Mouse (Mus musculus): ENCODE data around the gene Pax9. TPM values are rescaled to one million over a fixed set of nuclear protein-coding genes. Genes with fewer than 3 reads are reported as not detected.

Gene Pax9
- polyA plus RNA-seq, 1 experiment from 2014 or later: 0.48 TPM

GRCm38 (mm10) chr12:56688920-56689319 lies 2.6 kb upstream of the Pax9 start:
- Histone ChIP-seq H3K27me3 (ENCODE audit: control insufficient read depth, insufficient read depth, low read depth, low read length) (peaks cover 83% of the 10 kb centered on the region), H3K9ac (ENCODE audit: low read length) (no peak overlapping the region), H3K27ac (ENCODE audit: low read length) (no peak overlapping the region), H3K4me3 (ENCODE audit: low read length) (no peak overlapping the region), H3K9me3 (ENCODE audit: control insufficient read depth, low read length) (no peaks in the 10 kb centered on the region; the same call in 1 of the 2 replicates), H3K4me2 (ENCODE audit: low read depth, low read length) (no peak overlapping the region), H3K36me3 (ENCODE audit: control insufficient read depth, insufficient read depth, low read length) (no peaks in the 10 kb centered on the region), H3K4me1 (replicated peaks; ENCODE audit: control insufficient read depth, insufficient read depth, low read length) (peaks cover 9% of the 10 kb centered on the region; the same call in 1 of the 2 replicates)
- 7% methylated on average over 8 of the region's 8 CpGs for WGBS
- ATAC-seq (ENCODE audit: low read depth): no peak

- 7% methylated on average over 10 of the region's 10 CpGs for WGBS
- no peak for ATAC-seq (ENCODE audit: low read depth)
- H3K4me3 ChIP-seq (ENCODE audit: low read length): no peak overlapping the region
Observed at GRCm38 (mm10) chr12:56689331-56689730, 2.2 kb upstream of the Pax9 start.

GRCm38 (mm10) chr12:56689736-56690135 lies 1.8 kb upstream of the Pax9 start:
- Histone ChIP-seq H3K9me3 (ENCODE audit: control insufficient read depth, low read length) (no peaks in the 10 kb centered on the region; the same call in 1 of the 2 replicates), H3K4me3 (ENCODE audit: low read length) (no peak overlapping the region), H3K4me1 (replicated peaks; ENCODE audit: control insufficient read depth, insufficient read depth, low read length) (peaks cover 9% of the 10 kb centered on the region; the same call in 1 of the 2 replicates), H3K27me3 (ENCODE audit: control insufficient read depth, insufficient read depth, low read depth, low read length) (peaks cover 86% of the 10 kb centered on the region), H3K36me3 (ENCODE audit: control insufficient read depth, insufficient read depth, low read length) (no peaks in the 10 kb centered on the region), H3K9ac (ENCODE audit: low read length) (no peak overlapping the region), H3K4me2 (ENCODE audit: low read depth, low read length) (no peak overlapping the region), H3K27ac (ENCODE audit: low read length) (no peak overlapping the region)
- under 1% methylated on average over 25 of the region's 25 CpGs for WGBS
- ATAC-seq (ENCODE audit: low read depth): no peak

More at GRCm38 (mm10) chr12:56689331-56689730, 2.2 kb upstream of the Pax9 start:
- Histone ChIP-seq H3K4me1 (replicated peaks; ENCODE audit: control insufficient read depth, insufficient read depth, low read length) (peaks cover 9% of the 10 kb centered on the region; the same call in 1 of the 2 replicates), H3K9me3 (ENCODE audit: control insufficient read depth, low read length) (no peaks in the 10 kb centered on the region; the same call in 1 of the 2 replicates), H3K27me3 (ENCODE audit: control insufficient read depth, insufficient read depth, low read depth, low read length) (peaks cover 83% of the 10 kb centered on the region), H3K36me3 (ENCODE audit: control insufficient read depth, insufficient read depth, low read length) (no peaks in the 10 kb centered on the region), H3K4me2 (ENCODE audit: low read depth, low read length) (no peak overlapping the region), H3K9ac (ENCODE audit: low read length) (no peak overlapping the region), H3K27ac (ENCODE audit: low read length) (no peak overlapping the region)

GRCm38 (mm10) chr12:56690366-56690765 lies 1.2 kb upstream of the Pax9 start:
- 2% methylated on average over 16 of the region's 16 CpGs for WGBS
- peaks cover 11% of the 10 kb centered on the region; the same call in 1 of the 2 replicates for H3K4me1 ChIP-seq (replicated peaks; ENCODE audit: control insufficient read depth, insufficient read depth, low read length)
- H3K4me2 ChIP-seq (ENCODE audit: low read depth, low read length): no peak overlapping the region
- H3K4me3 ChIP-seq (ENCODE audit: low read length): no peak overlapping the region
- H3K9me3 ChIP-seq (ENCODE audit: control insufficient read depth, low read length): no peaks in the 10 kb centered on the region; the same call in 1 of the 2 replicates
- no peak overlapping the region for H3K9ac ChIP-seq (ENCODE audit: low read length)
- peaks cover 90% of the 10 kb centered on the region for H3K27me3 ChIP-seq (ENCODE audit: control insufficient read depth, insufficient read depth, low read depth, low read length)
- no peak for ATAC-seq (ENCODE audit: low read depth)
- no peak overlapping the region for H3K27ac ChIP-seq (ENCODE audit: low read length)
- H3K36me3 ChIP-seq (ENCODE audit: control insufficient read depth, insufficient read depth, low read length): no peaks in the 10 kb centered on the region

GRCm38 (mm10) chr12:56691001-56691400 lies 566 bp upstream of the Pax9 start:
- WGBS: 4% methylated on average over 12 of the region's 12 CpGs
- Histone ChIP-seq H3K36me3 (ENCODE audit: control insufficient read depth, insufficient read depth, low read length) (no peaks in the 10 kb centered on the region), H3K27ac (ENCODE audit: low read length) (no peak overlapping the region), H3K9ac (ENCODE audit: low read length) (no peak overlapping the region), H3K4me1 (replicated peaks; ENCODE audit: control insufficient read depth, insufficient read depth, low read length) (peaks cover 15% of the 10 kb centered on the region), H3K27me3 (ENCODE audit: control insufficient read depth, insufficient read depth, low read depth, low read length) (peaks cover 93% of the 10 kb centered on the region), H3K9me3 (ENCODE audit: control insufficient read depth, low read length) (no peaks in the 10 kb centered on the region; the same call in 1 of the 2 replicates), H3K4me2 (ENCODE audit: low read depth, low read length) (peak overlapping the region; percentile 37), H3K4me3 (ENCODE audit: low read length) (peak overlapping the region; percentile 26)
- ATAC-seq (ENCODE audit: low read depth): no peak

GRCm38 (mm10) chr12:56692536-56692935 lies 969 bp downstream of the Pax9 start:
- Histone ChIP-seq H3K9me3 (ENCODE audit: control insufficient read depth, low read length) (no peaks in the 10 kb centered on the region; the same call in 1 of the 2 replicates), H3K4me2 (ENCODE audit: low read depth, low read length) (no peak overlapping the region), H3K27me3 (ENCODE audit: control insufficient read depth, insufficient read depth, low read depth, low read length) (peaks cover 98% of the 10 kb centered on the region), H3K9ac (ENCODE audit: low read length) (no peak overlapping the region), H3K4me1 (replicated peaks; ENCODE audit: control insufficient read depth, insufficient read depth, low read length) (peaks cover 27% of the 10 kb centered on the region), H3K36me3 (ENCODE audit: control insufficient read depth, insufficient read depth, low read length) (no peaks in the 10 kb centered on the region), H3K27ac (ENCODE audit: low read length) (no peak overlapping the region), H3K4me3 (ENCODE audit: low read length) (peak overlapping the region; percentile 23; the same call in 1 of the 2 replicates)
- ATAC-seq (ENCODE audit: low read depth): no peak; the same call in 1 of the 2 replicates
- 8% methylated on average over 19 of the region's 19 CpGs for WGBS

GRCm38 (mm10) chr12:56693411-56694098 lies 2.0 kb downstream of the Pax9 start:
- H3K4me3 ChIP-seq (ENCODE audit: low read length): no peak overlapping the region
- no peaks in the 10 kb centered on the region; the same call in 1 of the 2 replicates for H3K9me3 ChIP-seq (ENCODE audit: control insufficient read depth, low read length)
- 14% methylated on average over 14 of the region's 14 CpGs for WGBS
- H3K36me3 ChIP-seq (ENCODE audit: control insufficient read depth, insufficient read depth, low read length): no peaks in the 10 kb centered on the region
- no peak for ATAC-seq (ENCODE audit: low read depth)
- H3K9ac ChIP-seq (ENCODE audit: low read length): no peak overlapping the region
- H3K4me1 ChIP-seq (replicated peaks; ENCODE audit: control insufficient read depth, insufficient read depth, low read length): peaks cover 29% of the 10 kb centered on the region
- H3K4me2 ChIP-seq (ENCODE audit: low read depth, low read length): no peak overlapping the region
- no peak overlapping the region for H3K27ac ChIP-seq (ENCODE audit: low read length)
- peaks cover 96% of the 10 kb centered on the region for H3K27me3 ChIP-seq (ENCODE audit: control insufficient read depth, insufficient read depth, low read depth, low read length)

GRCm38 (mm10) chr12:56694361-56694760 lies 2.8 kb downstream of the Pax9 start:
- 4% methylated on average over 14 of the region's 14 CpGs for WGBS
- H3K27me3 ChIP-seq (ENCODE audit: control insufficient read depth, insufficient read depth, low read depth, low read length): peaks cover 94% of the 10 kb centered on the region
- no peak overlapping the region for H3K4me2 ChIP-seq (ENCODE audit: low read depth, low read length)
- no peaks in the 10 kb centered on the region; the same call in 1 of the 2 replicates for H3K9me3 ChIP-seq (ENCODE audit: control insufficient read depth, low read length)
- no peak for ATAC-seq (ENCODE audit: low read depth)
- no peaks in the 10 kb centered on the region for H3K36me3 ChIP-seq (ENCODE audit: control insufficient read depth, insufficient read depth, low read length)
- peaks cover 29% of the 10 kb centered on the region for H3K4me1 ChIP-seq (replicated peaks; ENCODE audit: control insufficient read depth, insufficient read depth, low read length)
- no peak overlapping the region for H3K9ac ChIP-seq (ENCODE audit: low read length)
- H3K27ac ChIP-seq (ENCODE audit: low read length): no peak overlapping the region
- no peak overlapping the region for H3K4me3 ChIP-seq (ENCODE audit: low read length)

GRCm38 (mm10) chr12:56694936-56695335 lies 3.4 kb downstream of the Pax9 start:
- Histone ChIP-seq H3K4me3 (ENCODE audit: low read length) (peak overlapping the region; percentile 48), H3K9me3 (ENCODE audit: control insufficient read depth, low read length) (no peaks in the 10 kb centered on the region; the same call in 1 of the 2 replicates), H3K27me3 (ENCODE audit: control insufficient read depth, insufficient read depth, low read depth, low read length) (peaks cover 93% of the 10 kb centered on the region), H3K27ac (ENCODE audit: low read length) (no peak overlapping the region), H3K36me3 (ENCODE audit: control insufficient read depth, insufficient read depth, low read length) (no peaks in the 10 kb centered on the region), H3K4me2 (ENCODE audit: low read depth, low read length) (peak overlapping the region; percentile 67), H3K4me1 (replicated peaks; ENCODE audit: control insufficient read depth, insufficient read depth, low read length) (peaks cover 29% of the 10 kb centered on the region), H3K9ac (ENCODE audit: low read length) (no peak overlapping the region)
- WGBS: 1% methylated on average over 11 of the region's 11 CpGs
- no peak for ATAC-seq (ENCODE audit: low read depth)
